Mouse (Mus musculus): ENCODE data around the gene Rgl1.

GRCm38 (mm10) chr1:152622765-152623211 lies 143.4 kb downstream of the Rgl1 start:
- TF ChIP-seq CHD2 (IDR thresholded peaks at IDR 0.05; ENCODE audit: low read depth, low read length) (no peak), HCFC1 (IDR thresholded peaks at IDR 0.05; ENCODE audit: borderline replicate concordance, insufficient read depth, low read length) (no peak), ZNF384 (IDR thresholded peaks at IDR 0.05; ENCODE audit: low read depth, low read length) (no peak)

Data from ES-E14 (cell line).